Mouse (Mus musculus) ES-E14 (cell line): ENCODE measurements around the gene Traf3ip1.

Experiments
- CHD2 ChIP-seq: IDR thresholded peaks from 2 replicates; pipeline ENCODE4 v1.6.1; 2014; ENCODE audit warnings: mild to moderate bottlenecking, low read depth, low read length, inconsistent platforms
- HCFC1 ChIP-seq: IDR thresholded peaks from 2 replicates; pipeline ENCODE4 v1.6.1; 2012; ENCODE audit warnings: low read length, inconsistent platforms, borderline replicate concordance; ENCODE audit not compliant: insufficient read depth
- MAFK ChIP-seq: IDR thresholded peaks from 2 replicates; pipeline ENCODE4 v1.6.1; 2014; ENCODE audit warnings: mild to moderate bottlenecking, low read depth, low read length, inconsistent platforms; ENCODE audit not compliant: insufficient read depth
- ZC3H11A ChIP-seq: IDR thresholded peaks from 2 replicates; pipeline ENCODE4 v1.6.1; 2012; ENCODE audit warnings: low read depth, mild to moderate bottlenecking, inconsistent platforms, low read length, borderline replicate concordance
- ZNF384 ChIP-seq: IDR thresholded peaks from 2 replicates; pipeline ENCODE4 v1.6.1; 2012; ENCODE audit warnings: low read depth, low read length, inconsistent platforms

DNA sequence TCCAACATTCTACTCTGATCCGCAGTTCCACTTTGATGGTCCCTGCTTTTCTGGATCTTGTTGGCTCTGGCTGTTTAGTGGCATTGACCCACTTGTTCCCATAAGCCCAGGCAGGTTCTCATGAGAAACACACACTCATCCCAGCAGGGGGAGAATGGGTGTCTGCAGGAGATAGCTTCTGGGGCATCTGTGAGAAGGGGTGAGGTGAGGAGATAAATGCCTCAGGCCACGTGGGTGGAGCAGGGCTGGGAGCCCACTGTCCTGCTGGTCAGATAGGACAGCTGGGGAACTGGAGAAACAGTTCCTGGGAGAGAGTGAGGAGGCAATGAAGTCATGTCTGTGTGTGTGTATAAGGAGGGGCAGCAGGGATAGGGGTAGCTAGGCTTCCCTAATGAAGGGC, 39.0 kb downstream of the Traf3ip1 start:
- TF ChIP-seq ZC3H11A = no peak
- no peak for TF ChIP-seq HCFC1
- TF ChIP-seq CHD2 = no peak
- no peak for TF ChIP-seq ZNF384
- TF ChIP-seq MAFK = no peak
